Mouse (Mus musculus) heart, embryonic 15.5 days (tissue): Measurements from ENCODE around the gene Ece2. TPM values are rescaled to one million over a fixed set of nuclear protein-coding genes. Genes with fewer than 3 reads are reported as not detected.
"Not testable (repeated sequence)": the region's sequence is repeated elsewhere in the genome, so short reads cannot be mapped to it uniquely, and the experiment has no call there.

Experiments used
- ATAC-seq: fragments of 200-750 bp; cut with Nextera tagmentation; replicated peaks from 2 replicates; pipeline ENCODE4 v1.8.0; 2017; ENCODE audit warnings: low read depth, moderate TSS enrichment; ENCODE audit not compliant: insufficient number of reproducible peaks, insufficient read depth, low FRiP score
- H3K27ac ChIP-seq: fragments of 300-500 bp; sonication (generic); 2 replicates; pipeline ENCODE4 v1.5.1; 2015; ENCODE audit warnings: mild to moderate bottlenecking, inconsistent platforms
- H3K27me3 ChIP-seq: fragments of 300-500 bp; sonication (generic); 2 replicates; pipeline ENCODE4 v1.6.1; 2015; ENCODE audit warnings: inconsistent platforms
- H3K36me3 ChIP-seq: fragments of 300-500 bp; sonication (generic); 2 replicates; pipeline ENCODE4 v1.6.1; 2015; ENCODE audit warnings: mild to moderate bottlenecking, inconsistent platforms
- H3K4me1 ChIP-seq: fragments of 300-500 bp; sonication (generic); replicated peaks from 2 replicates; pipeline ENCODE4 v1.6.1; 2015; ENCODE audit warnings: inconsistent platforms
- H3K4me2 ChIP-seq: fragments of 300-500 bp; sonication (generic); 2 replicates; pipeline ENCODE4 v1.6.1; 2015; ENCODE audit warnings: inconsistent platforms, mild to moderate bottlenecking, moderate library complexity
- H3K4me3 ChIP-seq: fragments of 300-500 bp; sonication (generic); 2 replicates; pipeline ENCODE4 v1.5.1; 2015; ENCODE audit warnings: mild to moderate bottlenecking, inconsistent platforms
- H3K9ac ChIP-seq: fragments of 300-500 bp; sonication (generic); 2 replicates; pipeline ENCODE4 v1.6.1; 2015; ENCODE audit warnings: mild to moderate bottlenecking, inconsistent platforms
- H3K9me3 ChIP-seq: fragments of 300-500 bp; sonication (generic); replicated peaks from 2 replicates; pipeline ENCODE4 v1.6.1; 2016; ENCODE audit warnings: inconsistent platforms
- WGBS: fragments of 180-500 bp; shearing (Covaris S2); methylation state at CpG from one replicate; pipeline ENCODE4 v1.1.7; 2015; ENCODE audit warnings: mixed read lengths; 5-methylcytosine and 5-hydroxymethylcytosine counted together
- polyA plus RNA-seq: library from polyadenylated mRNA; unstranded; fragments of >200 nt; fragmentation: Nextera tagmentation; extraction: Ambion mirVana; gene quantifications from 2 replicates; pipeline ENCODE4 v1.2.1, GENCODE M21; 2015

Ece2 gene
- polyA plus RNA-seq, 1 experiment from 2014 or later = 0.93 TPM

- Histone ChIP-seq H3K9ac (no peak overlapping the region), H3K4me3 (no peak overlapping the region), H3K27ac (no peak overlapping the region), H3K4me1 (no peaks in the 10 kb centered on the region), H3K36me3 (no peaks in the 10 kb centered on the region), H3K9me3 (no peaks in the 10 kb centered on the region), H3K4me2 (no peak overlapping the region), H3K27me3 (peaks cover 4% of the 10 kb centered on the region; the same call in 1 of the 2 replicates)
- no peak for ATAC-seq
- 76% methylated on average over 8 of the region's 8 CpGs for WGBS
Observed at GRCm38 (mm10) chr16:20637410-20637809, 7.8 kb downstream of the Ece2 start.

DNA sequence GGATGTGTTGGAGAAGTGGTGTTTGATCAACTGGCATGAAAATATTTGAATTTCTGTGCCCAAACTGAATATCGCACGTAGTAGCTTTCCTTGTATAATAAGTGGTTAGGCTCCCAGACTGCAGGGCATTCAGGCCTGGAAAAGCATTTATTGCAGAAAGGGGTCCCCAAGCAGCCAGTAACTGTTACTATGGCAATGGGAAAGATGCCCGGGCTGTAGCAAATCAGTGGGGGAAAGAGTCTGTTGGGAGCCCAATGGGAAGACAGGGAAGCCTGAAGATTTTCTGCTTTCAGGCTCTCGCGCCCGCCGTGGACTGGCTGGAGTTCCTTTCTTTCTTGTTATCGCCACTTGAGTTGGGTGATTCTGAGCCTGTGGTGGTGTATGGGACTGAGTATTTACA, 8.7 kb downstream of the Ece2 start:
- H3K9ac ChIP-seq = no peak overlapping the region
- no peak overlapping the region for H3K27ac ChIP-seq
- peaks cover 4% of the 10 kb centered on the region; the same call in 1 of the 2 replicates for H3K27me3 ChIP-seq
- H3K9me3 ChIP-seq = no peaks in the 10 kb centered on the region
- no peaks in the 10 kb centered on the region for H3K36me3 ChIP-seq
- WGBS = 74% methylated on average over 8 of the region's 8 CpGs
- no peaks in the 10 kb centered on the region for H3K4me1 ChIP-seq
- no peak overlapping the region for H3K4me2 ChIP-seq
- H3K4me3 ChIP-seq = no peak overlapping the region
- no peak for ATAC-seq

GRCm38 (mm10) chr16:20642161-20642560, 12.5 kb downstream of the Ece2 start:
- H3K27ac ChIP-seq = no peak overlapping the region
- WGBS = 8% methylated on average over 8 of the region's 8 CpGs

DNA sequence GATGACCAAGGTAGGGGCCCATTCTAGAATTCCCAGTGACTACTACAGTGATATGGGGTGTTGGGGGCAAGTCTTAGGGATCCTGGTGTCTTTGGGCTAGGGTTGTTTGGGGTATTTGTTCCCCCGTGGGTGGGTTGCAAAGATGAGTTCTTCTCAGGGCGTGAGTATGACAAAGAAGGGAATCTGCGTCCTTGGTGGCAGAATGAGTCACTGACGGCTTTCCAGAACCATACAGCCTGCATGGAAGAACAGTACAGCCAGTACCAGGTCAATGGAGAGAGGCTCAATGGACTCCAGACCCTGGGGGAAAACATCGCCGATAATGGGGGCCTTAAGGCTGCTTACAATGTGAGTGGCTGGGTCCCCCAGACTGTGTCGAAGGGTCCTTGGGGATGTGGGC, 14.3 kb downstream of the Ece2 start:
- H3K27me3 ChIP-seq = no peaks in the 10 kb centered on the region; the same call in 1 of the 2 replicates
- ATAC-seq = no peak
- no peaks in the 10 kb centered on the region for H3K4me1 ChIP-seq
- H3K27ac ChIP-seq = no peak overlapping the region
- no peak overlapping the region for H3K4me2 ChIP-seq
- H3K9ac ChIP-seq = no peak overlapping the region
- no peak overlapping the region for H3K4me3 ChIP-seq
- WGBS = 73% methylated on average over 7 of the region's 7 CpGs
- no peaks in the 10 kb centered on the region for H3K36me3 ChIP-seq
- no peaks in the 10 kb centered on the region for H3K9me3 ChIP-seq

More at GRCm38 (mm10) chr16:20642161-20642560, 12.5 kb downstream of the Ece2 start:
- Histone ChIP-seq H3K36me3 (no peaks in the 10 kb centered on the region), H3K4me2 (no peak overlapping the region), H3K4me1 (no peaks in the 10 kb centered on the region), H3K27me3 (peaks cover 4% of the 10 kb centered on the region; the same call in 1 of the 2 replicates), H3K9ac (no peak overlapping the region), H3K4me3 (no peak overlapping the region), H3K9me3 (no peaks in the 10 kb centered on the region)
- no peak for ATAC-seq

GRCm38 (mm10) chr16:20651076-20651946, 21.7 kb downstream of the Ece2 start, which contains the start of gene Psmd2:
Gene Psmd2 (plus strand): TSS chr16:20651652.
- peaks cover 3% of the 10 kb centered on the region; the same call in 1 of the 2 replicates for H3K27me3 ChIP-seq
- peaks cover 17% of the 10 kb centered on the region for H3K36me3 ChIP-seq
- H3K4me3 ChIP-seq = peak within 1 kb of the TSS; percentile 89
- H3K27ac ChIP-seq = peak within 1 kb of the TSS; percentile 82
- peak within 1 kb of the TSS; percentile 87 for H3K9ac ChIP-seq
- ATAC-seq = peak; percentile 94
- WGBS = 1% methylated on average over 46 of the region's 46 CpGs
- H3K4me1 ChIP-seq = peaks cover 13% of the 10 kb centered on the region
- H3K9me3 ChIP-seq = no peaks in the 10 kb centered on the region
- peak within 1 kb of the TSS; percentile 82 for H3K4me2 ChIP-seq

DNA sequence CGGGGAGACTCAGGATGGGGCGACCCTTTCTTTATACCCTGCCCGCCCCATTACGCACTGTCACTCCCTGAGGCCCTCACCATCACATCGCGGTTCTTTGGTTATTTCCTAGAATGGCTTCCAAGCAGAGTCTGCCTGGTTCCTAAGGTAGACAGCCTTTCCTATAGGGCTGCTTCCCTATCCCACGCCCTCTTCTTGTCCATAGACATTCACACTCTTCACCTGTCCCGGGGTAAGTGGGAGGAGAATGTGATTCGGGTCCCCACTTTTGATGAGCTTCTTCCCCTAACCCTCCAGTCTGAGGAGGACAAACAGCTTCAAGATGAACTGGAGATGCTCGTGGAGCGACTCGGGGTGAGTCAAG, 22.3 kb downstream of the Ece2 start:
- peak overlapping the region; percentile 89 for H3K4me3 ChIP-seq
- peaks cover 13% of the 10 kb centered on the region for H3K4me1 ChIP-seq
- ATAC-seq = no peak
- 7% methylated on average over 12 of the region's 12 CpGs for WGBS
- H3K9ac ChIP-seq = peak overlapping the region; percentile 87
- H3K27ac ChIP-seq = peak overlapping the region; percentile 45; the same call in 1 of the 2 replicates
- peak overlapping the region; percentile 82 for H3K4me2 ChIP-seq
- no peaks in the 10 kb centered on the region for H3K9me3 ChIP-seq
- H3K27me3 ChIP-seq = peaks cover 3% of the 10 kb centered on the region; the same call in 1 of the 2 replicates
- peaks cover 24% of the 10 kb centered on the region for H3K36me3 ChIP-seq

DNA sequence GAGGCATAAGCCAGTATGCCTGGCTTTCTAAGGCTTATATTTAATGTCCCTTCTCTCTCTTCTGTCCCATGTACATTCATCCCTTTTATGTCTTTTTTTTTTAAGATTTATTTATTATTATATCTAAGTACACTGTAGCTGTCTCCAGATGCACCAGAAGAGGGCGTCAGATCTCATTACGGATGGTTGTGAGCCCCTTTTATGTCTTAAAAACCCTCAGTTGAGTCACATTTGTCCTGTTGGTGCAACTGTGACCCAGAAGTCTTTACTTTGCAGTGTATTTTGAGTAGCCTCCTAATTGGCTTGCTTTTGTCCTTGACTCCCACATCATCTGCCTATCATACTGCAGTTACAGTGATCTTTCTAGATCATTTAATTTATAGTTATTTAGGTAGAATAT, 23.7 kb downstream of the Ece2 start:
- peaks cover 3% of the 10 kb centered on the region; the same call in 1 of the 2 replicates for H3K27me3 ChIP-seq
- peaks cover 13% of the 10 kb centered on the region for H3K4me1 ChIP-seq
- WGBS = 43% methylated on average over 2 of the region's 2 CpGs
- H3K36me3 ChIP-seq = peaks cover 37% of the 10 kb centered on the region
- H3K9me3 ChIP-seq = no peaks in the 10 kb centered on the region
- no peak overlapping the region for H3K27ac ChIP-seq
- no peak overlapping the region for H3K4me3 ChIP-seq
- H3K4me2 ChIP-seq = no peak overlapping the region
- ATAC-seq = no peak
- no peak overlapping the region for H3K9ac ChIP-seq

- no peak for ATAC-seq
- Histone ChIP-seq H3K4me1 (peaks cover 3% of the 10 kb centered on the region), H3K27ac (no peak overlapping the region), H3K27me3 (no peaks in the 10 kb centered on the region), H3K36me3 (peaks cover 80% of the 10 kb centered on the region), H3K9ac (no peak overlapping the region), H3K9me3 (no peaks in the 10 kb centered on the region), H3K4me3 (no peak overlapping the region), H3K4me2 (no peak overlapping the region)
- WGBS = 89% methylated on average over 4 of the region's 4 CpGs
Observed at GRCm38 (mm10) chr16:20657661-20658060, 28.0 kb downstream of the Ece2 start.

- H3K4me1 ChIP-seq, H3K36me3 ChIP-seq, H3K27me3 ChIP-seq, H3K27ac ChIP-seq, H3K9me3 ChIP-seq, H3K4me3 ChIP-seq, ATAC-seq, H3K4me2 ChIP-seq, H3K9ac ChIP-seq: not testable (repeated sequence)
- 94% methylated on average over 5 of the region's 6 CpGs for WGBS
Observed at GRCm38 (mm10) chr16:20668013-20668412, 38.4 kb downstream of the Ece2 start, which contains the start of gene Eif4g1. Gene Eif4g1 (plus strand): TSS chr16:20668313.

DNA sequence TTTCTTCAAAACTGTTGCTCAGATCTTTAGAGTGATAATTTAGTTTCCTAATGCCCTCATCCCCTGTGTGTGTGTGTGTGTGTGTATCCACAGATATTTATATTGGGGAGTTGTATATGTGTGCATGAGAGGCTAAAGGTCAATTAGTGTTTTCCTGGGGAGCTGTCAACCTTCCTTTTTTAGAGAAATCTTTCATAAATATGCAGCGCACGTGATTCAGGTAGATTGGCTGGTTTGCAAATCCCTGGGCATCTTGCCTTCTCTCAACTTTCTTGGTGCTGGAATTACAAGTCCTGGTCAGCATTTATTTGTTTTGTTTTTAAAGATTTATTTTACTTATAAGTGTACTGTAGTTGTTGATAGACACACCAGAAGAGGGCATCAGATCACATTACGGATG, 40.7 kb downstream of the Ece2 start:
- Histone ChIP-seq H3K4me3 (no peak overlapping the region), H3K27ac (no peak overlapping the region), H3K9ac (no peak overlapping the region), H3K27me3 (no peaks in the 10 kb centered on the region), H3K36me3 (peaks cover 5% of the 10 kb centered on the region), H3K4me2 (no peak overlapping the region), H3K9me3 (no peaks in the 10 kb centered on the region), H3K4me1 (peaks cover 21% of the 10 kb centered on the region)
- ATAC-seq = no peak
- WGBS = 85% methylated on average over 3 of the region's 3 CpGs

- no peaks in the 10 kb centered on the region for H3K27me3 ChIP-seq
- peak overlapping the region; percentile 91; the same call in 1 of the 2 replicates for H3K27ac ChIP-seq
- no peaks in the 10 kb centered on the region for H3K9me3 ChIP-seq
- WGBS = 21% methylated on average over 6 of the region's 6 CpGs
- H3K9ac ChIP-seq = no peak overlapping the region
- H3K4me2 ChIP-seq = peak overlapping the region; percentile 90
- H3K4me3 ChIP-seq = peak overlapping the region; percentile 86
- peaks cover 20% of the 10 kb centered on the region for H3K36me3 ChIP-seq
- H3K4me1 ChIP-seq = peaks cover 25% of the 10 kb centered on the region
- no peak for ATAC-seq
Observed at GRCm38 (mm10) chr16:20671886-20672285, 42.3 kb downstream of the Ece2 start.
